Mouse (Mus musculus) embryonic facial prominence, embryonic 11.5 days (tissue): ENCODE results near the gene Fam172a. TPM values are rescaled to one million over a fixed set of nuclear protein-coding genes. Genes with fewer than 3 reads are reported as not detected.

Source experiments
- ATAC-seq: fragments of 200-750 bp; cut with Nextera tagmentation; replicated peaks from 2 replicates; pipeline ENCODE4 v1.8.0; 2017; ENCODE audit warnings: low read depth; ENCODE audit not compliant: insufficient number of reproducible peaks, low FRiP score, low TSS enrichment
- DNase-seq: peaks from one replicate; pipeline ENCODE4 v3.0.0-alpha.2; 2015; ENCODE audit warnings: low spot score
- H3K27ac ChIP-seq: fragments of 300-500 bp; sonication (generic); replicated peaks from 2 replicates; pipeline ENCODE4 v1.5.1; 2014; ENCODE audit warnings: mild to moderate bottlenecking, low read depth, low read length, control low read depth
- H3K27me3 ChIP-seq: fragments of 300-500 bp; sonication (generic); 2 replicates; pipeline ENCODE4 v1.6.1; 2014; ENCODE audit warnings: mild to moderate bottlenecking, low read length, moderate library complexity, mixed read lengths; ENCODE audit not compliant: control insufficient read depth, insufficient read depth
- H3K36me3 ChIP-seq: fragments of 300-500 bp; sonication (generic); replicated peaks from 2 replicates; pipeline ENCODE4 v1.6.1; 2014; ENCODE audit warnings: low read depth, mild to moderate bottlenecking, low read length, moderate library complexity, mixed read lengths; ENCODE audit not compliant: control insufficient read depth, insufficient read depth
- H3K4me1 ChIP-seq: fragments of 300-500 bp; sonication (generic); 2 replicates; pipeline ENCODE4 v1.6.1; 2014; ENCODE audit warnings: low read length, mixed read lengths; ENCODE audit not compliant: control insufficient read depth, insufficient read depth
- H3K4me2 ChIP-seq: fragments of 300-500 bp; sonication (generic); 2 replicates; pipeline ENCODE4 v1.6.1; 2014; ENCODE audit warnings: low read depth, mild to moderate bottlenecking, control low read depth, low read length, moderate library complexity
- H3K4me3 ChIP-seq: fragments of 300-500 bp; sonication (generic); 2 replicates; pipeline ENCODE4 v1.5.1; 2014; ENCODE audit warnings: low read depth, low read length, control low read depth
- H3K9ac ChIP-seq: fragments of 300-500 bp; sonication (generic); replicated peaks from 2 replicates; pipeline ENCODE4 v1.6.1; 2014; ENCODE audit warnings: mild to moderate bottlenecking, control low read depth, low read length
- H3K9me3 ChIP-seq: fragments of 300-500 bp; sonication (generic); replicated peaks from 2 replicates; pipeline ENCODE4 v1.6.1; 2016; ENCODE audit warnings: mild to moderate bottlenecking, low read length, inconsistent platforms, mixed read lengths; ENCODE audit not compliant: control insufficient read depth
- WGBS: fragments of 180-500 bp; shearing (Covaris S2); extraction: QIAGEN DNeasy Blood & Tissue Kit; methylation state at CpG from one replicate; pipeline ENCODE4 v1.1.7; 2014; 5-methylcytosine and 5-hydroxymethylcytosine counted together
- polyA plus RNA-seq: library from polyadenylated mRNA; unstranded; fragments of >200 nt; fragmentation: Nextera tagmentation; extraction: Ambion mirVana; gene quantifications from 2 replicates; pipeline ENCODE4 v1.2.1, GENCODE M21; 2014

Fam172a gene
- polyA plus RNA-seq, 1 experiment from 2014 or later: 39.6 TPM

GRCm38 (mm10) chr13:78200407-78200806, 498.6 kb downstream of the Fam172a start:
- WGBS: 0% methylated on average over 9 of the region's 9 CpGs
- no peaks in the 10 kb centered on the region for H3K9me3 ChIP-seq
- peak; percentile 95 for DNase-seq
- peak; percentile 53 for ATAC-seq
- peak overlapping the region; percentile 32; the same call in 1 of the 2 replicates for H3K27ac ChIP-seq
- no peaks in the 10 kb centered on the region for H3K36me3 ChIP-seq
- no peaks in the 10 kb centered on the region for H3K27me3 ChIP-seq
- H3K4me2 ChIP-seq: peak overlapping the region; percentile 47
- H3K4me1 ChIP-seq: no peaks in the 10 kb centered on the region
- H3K9ac ChIP-seq: no peak overlapping the region; the same call in 1 of the 2 replicates
- peak overlapping the region; percentile 96 for H3K4me3 ChIP-seq

- Histone ChIP-seq H3K36me3 (no peaks in the 10 kb centered on the region), H3K4me1 (no peaks in the 10 kb centered on the region; the same call in 1 of the 2 replicates), H3K4me2 (peak overlapping the region; percentile 70), H3K9ac (peak overlapping the region; percentile 68; the same call in 1 of the 2 replicates), H3K27ac (peak overlapping the region; percentile 2; the same call in 1 of the 2 replicates), H3K27me3 (0 out of 2 replicates have a peak, but pooled peaks cover 3% of the 10 kb centered on the region), H3K4me3 (peak overlapping the region; percentile 96), H3K9me3 (no peaks in the 10 kb centered on the region)
- DNase-seq: peak; percentile 93
- peak; percentile 46 for ATAC-seq
- under 1% methylated on average over 27 of the region's 30 CpGs for WGBS
Measured at GRCm38 (mm10) chr13:78200991-78201870, 499.4 kb downstream of the Fam172a start.

GRCm38 (mm10) chr13:78201871-78202565, 500.2 kb downstream of the Fam172a start:
- peak overlapping the region; percentile 96 for H3K4me3 ChIP-seq
- H3K36me3 ChIP-seq: no peaks in the 10 kb centered on the region
- peak overlapping the region; percentile 68 for H3K9ac ChIP-seq
- peak overlapping the region; percentile 90 for H3K27ac ChIP-seq
- 0 out of 2 replicates have a peak, but pooled peaks cover 3% of the 10 kb centered on the region for H3K27me3 ChIP-seq
- H3K4me1 ChIP-seq: no peaks in the 10 kb centered on the region; the same call in 1 of the 2 replicates
- peak overlapping the region; percentile 70 for H3K4me2 ChIP-seq
- no peaks in the 10 kb centered on the region for H3K9me3 ChIP-seq
- ATAC-seq (peak; percentile 22; the same call in 1 of the 2 replicates), DNase-seq (no peak)
- under 1% methylated on average over 22 of the region's 22 CpGs for WGBS

- H3K27ac ChIP-seq: peak overlapping the region; percentile 90
- H3K9me3 ChIP-seq: no peaks in the 10 kb centered on the region
- H3K9ac ChIP-seq: peak overlapping the region; percentile 68
- H3K4me1 ChIP-seq: no peaks in the 10 kb centered on the region; the same call in 1 of the 2 replicates
- ATAC-seq (no peak), DNase-seq (peak; percentile 60)
- no peaks in the 10 kb centered on the region for H3K36me3 ChIP-seq
- H3K27me3 ChIP-seq: peaks cover 3% of the 10 kb centered on the region; the same call in 1 of the 2 replicates
- under 1% methylated on average over 47 of the region's 47 CpGs for WGBS
- peak overlapping the region; percentile 70 for H3K4me2 ChIP-seq
- peak overlapping the region; percentile 96 for H3K4me3 ChIP-seq
Measured at GRCm38 (mm10) chr13:78202574-78203347, 500.9 kb downstream of the Fam172a start.

GRCm38 (mm10) chr13:78203348-78204061, 501.7 kb downstream of the Fam172a start:
- DNase-seq (peak; percentile 79), ATAC-seq (peak; percentile 55)
- no peaks in the 10 kb centered on the region for H3K9me3 ChIP-seq
- peak overlapping the region; percentile 70 for H3K4me2 ChIP-seq
- peak overlapping the region; percentile 90 for H3K27ac ChIP-seq
- H3K36me3 ChIP-seq: no peaks in the 10 kb centered on the region
- WGBS: under 1% methylated on average over 37 of the region's 37 CpGs
- H3K27me3 ChIP-seq: peaks cover 5% of the 10 kb centered on the region; the same call in 1 of the 2 replicates
- H3K4me3 ChIP-seq: peak overlapping the region; percentile 96
- H3K4me1 ChIP-seq: peaks cover 2% of the 10 kb centered on the region; the same call in 1 of the 2 replicates
- peak overlapping the region; percentile 68 for H3K9ac ChIP-seq

- H3K27me3 ChIP-seq: peaks cover 5% of the 10 kb centered on the region; the same call in 1 of the 2 replicates
- DNase-seq (no peak), ATAC-seq (no peak)
- peaks cover 2% of the 10 kb centered on the region; the same call in 1 of the 2 replicates for H3K4me1 ChIP-seq
- H3K9ac ChIP-seq: no peak overlapping the region
- no peak overlapping the region for H3K4me3 ChIP-seq
- no peaks in the 10 kb centered on the region for H3K9me3 ChIP-seq
- H3K27ac ChIP-seq: no peak overlapping the region
- H3K4me2 ChIP-seq: no peak overlapping the region
- no peaks in the 10 kb centered on the region for H3K36me3 ChIP-seq
Measured at GRCm38 (mm10) chr13:78205426-78205825, 503.6 kb downstream of the Fam172a start.

- Histone ChIP-seq H3K27me3 (peaks cover 5% of the 10 kb centered on the region; the same call in 1 of the 2 replicates), H3K4me2 (peak overlapping the region; percentile 26), H3K9ac (peak overlapping the region; percentile 7), H3K4me3 (no peak overlapping the region), H3K4me1 (peaks cover 2% of the 10 kb centered on the region; the same call in 1 of the 2 replicates), H3K36me3 (no peaks in the 10 kb centered on the region), H3K9me3 (no peaks in the 10 kb centered on the region), H3K27ac (no peak overlapping the region)
- ATAC-seq (no peak), DNase-seq (no peak)
- WGBS: 41% methylated on average over 7 of the region's 7 CpGs
Measured at GRCm38 (mm10) chr13:78206891-78207430, 505.1 kb downstream of the Fam172a start.
